Mouse (Mus musculus): Measurements from ENCODE around the gene Pdzd4.

Gene Pdzd4

DNA sequence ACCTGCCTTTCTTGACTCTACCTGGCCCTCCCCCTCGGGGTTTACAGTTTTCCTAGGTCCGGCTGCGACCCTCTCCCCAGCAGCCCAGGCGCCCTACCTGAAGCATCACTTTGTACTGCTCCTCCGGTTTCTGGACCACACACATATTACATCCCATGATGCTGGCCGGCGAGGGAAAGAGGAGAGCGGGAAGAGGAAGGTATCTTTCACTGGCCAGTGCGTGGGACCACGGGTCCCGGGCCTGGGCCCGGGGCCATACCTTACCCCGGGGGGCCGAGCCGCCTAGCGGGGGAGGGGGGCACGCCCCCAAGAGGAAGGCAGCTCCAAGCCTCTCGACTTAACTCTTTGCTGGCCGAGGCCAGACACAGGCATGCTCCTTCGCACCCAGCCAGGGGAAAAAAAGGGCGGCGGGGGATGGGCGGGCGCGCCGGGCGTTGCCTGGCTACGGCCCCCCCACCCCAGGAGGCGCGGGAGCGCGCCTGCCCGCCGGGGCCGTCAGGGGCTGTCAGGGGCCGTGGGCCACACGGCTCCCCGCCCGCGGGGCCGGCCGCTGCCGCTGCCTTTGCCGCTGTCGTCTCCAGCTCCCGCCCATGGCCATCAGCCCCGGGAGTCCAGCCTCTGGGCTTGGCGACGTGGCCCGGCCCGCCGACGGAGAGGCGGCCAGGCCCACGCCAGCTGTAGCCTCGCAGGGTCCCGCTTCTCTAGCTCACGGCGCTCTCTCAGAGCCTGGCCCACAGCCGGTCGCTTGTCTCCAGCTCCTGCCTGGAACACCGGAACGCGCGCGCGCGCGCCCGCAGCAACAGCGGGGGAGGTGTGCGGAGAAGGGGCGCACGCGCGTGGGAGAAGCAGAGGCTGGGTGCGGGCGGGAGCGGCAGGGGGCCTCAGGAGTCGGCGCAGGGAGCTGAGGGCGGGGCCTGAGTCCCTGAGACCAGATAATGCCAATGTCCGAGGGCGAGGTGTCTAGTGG is at the start of gene Pdzd4:
Gene Pdzd4, minus strand, starts transcription at position 785 of the 967 bp plus-strand sequence.
- ATAC-seq (ENCODE audit: insufficient number of reproducible peaks, low FRiP score, low TSS enrichment) = peak; percentile 78

DNA sequence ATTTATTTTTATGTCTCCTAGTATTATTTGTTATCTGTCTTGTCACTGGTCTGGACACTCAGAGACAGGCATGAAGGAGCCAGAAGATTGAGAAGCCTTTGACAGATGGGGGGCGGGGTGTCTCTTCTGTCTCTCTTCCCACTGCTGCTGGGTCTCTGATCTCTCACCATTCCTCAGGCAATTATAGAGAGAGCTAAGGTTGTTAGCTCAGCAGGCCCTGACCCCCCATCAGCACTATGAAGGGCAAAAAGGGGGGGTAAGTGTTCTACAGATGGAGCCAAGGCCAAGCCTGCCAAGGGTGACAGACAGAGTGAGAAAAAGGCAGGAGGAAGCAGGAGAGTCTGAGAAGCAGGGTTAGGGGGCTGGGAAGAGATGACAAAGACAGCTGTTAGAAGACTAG is 47.2 kb upstream of the Pdzd4 start:
- ATAC-seq (ENCODE audit: insufficient number of reproducible peaks, low FRiP score, low TSS enrichment) = no peak

DNA sequence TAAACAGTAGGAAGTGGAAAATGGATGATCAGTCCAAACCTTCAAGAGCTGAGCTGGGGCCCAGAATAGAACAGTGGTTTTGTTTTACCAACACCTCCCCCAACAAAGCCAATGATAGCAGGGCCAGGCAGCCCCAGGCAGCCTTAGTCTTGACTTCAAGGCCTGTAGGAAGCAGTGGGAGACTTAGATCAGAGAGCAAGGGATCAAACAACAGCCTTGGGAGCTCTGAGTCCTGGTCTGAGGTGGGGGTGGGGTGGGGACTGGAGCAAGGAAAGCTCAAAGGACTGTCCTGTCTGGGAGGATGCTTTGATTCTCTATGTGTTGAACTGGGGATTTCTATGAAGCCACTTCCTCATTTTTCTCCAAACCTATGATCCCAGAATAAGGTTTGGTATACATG is 46.7 kb upstream of the Pdzd4 start:
- ATAC-seq (ENCODE audit: insufficient number of reproducible peaks, low FRiP score, low TSS enrichment) = no peak

DNA sequence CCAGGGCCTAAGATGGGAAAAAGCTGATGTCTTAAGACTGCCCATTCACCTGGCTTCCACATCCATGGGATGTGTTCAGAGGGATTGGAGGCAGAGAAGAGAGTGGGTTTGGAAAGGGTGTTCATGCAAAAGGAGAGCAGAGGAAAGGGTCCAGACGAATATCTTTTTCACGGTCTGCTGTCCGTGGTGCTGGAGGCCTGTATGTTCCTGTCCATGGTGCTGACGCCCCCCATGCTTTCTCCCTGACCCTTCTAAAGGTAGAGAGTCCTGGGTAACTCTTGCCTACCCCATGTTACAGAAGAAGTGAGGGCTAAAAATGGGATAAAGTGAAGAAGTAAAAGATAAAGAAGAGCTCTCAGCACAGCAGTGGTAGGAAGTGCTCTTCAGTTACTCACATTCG is 44.6 kb upstream of the Pdzd4 start:
- no peak for ATAC-seq (ENCODE audit: insufficient number of reproducible peaks, low FRiP score, low TSS enrichment)

DNA sequence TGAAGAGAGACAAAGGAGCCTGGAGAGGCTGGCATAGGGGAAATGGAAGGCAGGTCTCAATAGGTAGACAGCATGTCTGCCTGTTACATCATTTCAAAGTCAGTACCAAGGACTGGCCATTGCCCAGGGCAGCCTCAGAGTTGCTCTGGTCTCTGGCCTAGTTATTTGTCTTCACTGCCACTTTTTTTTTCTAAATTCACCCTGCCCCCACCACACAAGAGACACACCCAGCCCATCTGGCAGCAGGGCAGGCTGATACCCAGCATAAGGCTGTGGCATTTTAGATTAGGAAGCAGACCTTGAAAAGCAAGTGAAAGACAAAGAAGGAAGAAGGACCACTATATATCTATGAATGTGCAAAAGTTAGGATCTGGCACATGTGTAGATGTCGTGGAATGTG is 43.1 kb upstream of the Pdzd4 start:
- no peak for ATAC-seq (ENCODE audit: insufficient number of reproducible peaks, low FRiP score, low TSS enrichment)

DNA sequence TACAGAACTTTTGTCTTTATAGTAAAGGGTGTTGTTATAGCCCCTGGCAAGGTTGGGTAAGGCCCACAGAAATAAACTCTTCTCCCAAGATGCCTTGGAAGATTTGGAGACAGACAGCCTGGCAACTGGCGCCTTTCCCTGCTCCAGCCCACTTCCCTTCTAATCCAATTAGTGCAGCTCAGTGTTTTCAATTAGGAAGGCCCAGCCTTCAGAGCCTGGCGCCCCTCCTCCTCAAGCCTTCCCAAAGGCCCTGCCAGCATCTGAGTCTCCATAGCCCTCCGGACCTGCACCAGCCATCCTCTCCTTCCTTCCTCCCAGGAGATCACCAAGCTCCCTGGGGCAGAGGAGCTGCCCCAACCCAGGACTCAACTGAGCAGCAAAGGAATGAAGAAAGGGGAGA is 42.5 kb upstream of the Pdzd4 start:
- no peak for ATAC-seq (ENCODE audit: insufficient number of reproducible peaks, low FRiP score, low TSS enrichment)

DNA sequence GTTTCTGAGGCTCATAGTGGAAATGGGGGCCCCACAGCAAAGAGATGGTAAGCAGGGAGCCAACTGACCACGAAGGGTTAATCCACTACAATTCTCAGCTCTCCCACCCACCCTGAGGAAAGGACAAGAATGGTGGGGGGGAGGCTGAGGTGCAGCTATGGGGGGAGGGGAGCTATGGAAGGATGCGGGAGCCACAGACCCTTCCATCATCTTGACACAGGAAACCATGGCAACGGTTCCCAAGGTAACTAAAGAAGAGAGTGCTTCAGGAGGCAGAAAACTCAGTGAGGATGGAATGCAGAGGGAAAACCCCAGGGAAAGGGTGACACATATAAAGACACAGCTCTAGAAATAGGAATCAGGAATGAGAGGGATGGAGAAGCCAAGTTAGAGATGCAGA is 39.9 kb upstream of the Pdzd4 start:
- no peak for ATAC-seq (ENCODE audit: insufficient number of reproducible peaks, low FRiP score, low TSS enrichment)

DNA sequence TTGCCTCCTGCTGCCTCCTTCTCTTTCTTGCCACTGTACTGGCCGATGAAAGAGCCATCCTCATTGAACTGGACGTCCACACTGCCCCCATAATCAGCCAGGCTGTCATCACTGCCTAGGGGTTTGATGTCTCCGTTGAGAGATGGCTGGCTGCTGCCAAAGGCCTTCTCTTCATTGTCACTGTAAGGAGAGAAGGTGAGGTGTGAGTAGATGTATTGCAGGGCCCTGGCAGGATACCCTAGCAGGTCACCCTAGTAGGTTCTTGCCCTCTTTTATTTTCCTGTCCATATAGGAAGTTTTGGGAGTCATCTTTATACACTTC is 30.3 kb upstream of the Pdzd4 start:
- ATAC-seq (ENCODE audit: insufficient number of reproducible peaks, low FRiP score, low TSS enrichment) = no peak; the same call in 1 of the 2 replicates

DNA sequence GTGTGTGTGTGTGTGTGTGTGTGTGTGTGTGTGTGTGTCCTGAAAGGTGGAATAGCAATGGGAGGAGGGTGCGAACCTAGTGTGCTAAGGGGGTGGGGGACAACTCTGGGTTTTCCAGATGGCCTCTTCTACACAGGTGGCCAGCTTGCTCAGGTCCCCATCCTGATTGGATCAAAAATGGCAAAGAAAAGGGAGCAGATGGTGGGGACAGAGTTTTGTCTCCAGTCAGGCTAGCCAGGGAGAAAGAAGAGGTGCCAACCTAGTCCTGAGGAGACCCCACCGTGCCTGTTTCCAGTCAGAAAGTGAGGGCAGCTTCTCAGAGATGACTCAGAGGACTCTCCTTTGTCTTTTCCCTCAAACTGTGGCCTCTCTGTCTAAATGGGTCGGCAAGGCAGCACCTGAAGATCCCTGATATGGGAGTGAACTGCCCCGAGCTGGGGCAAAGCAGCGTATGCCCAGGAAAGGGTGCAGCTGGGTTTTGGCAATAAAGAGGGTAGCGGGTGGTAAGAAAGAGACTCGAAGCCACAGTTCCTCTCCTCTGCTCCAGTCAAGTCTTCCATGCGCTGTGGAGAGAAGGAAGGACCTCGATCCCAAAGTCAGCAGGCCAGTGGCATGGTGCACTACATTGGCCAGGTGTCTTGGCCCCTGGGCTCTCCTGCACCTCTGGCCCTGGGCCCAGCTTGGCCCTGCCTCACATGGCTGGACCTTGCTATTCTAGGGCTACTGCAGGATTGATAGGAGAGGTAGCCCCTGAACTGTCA is 29.7 kb upstream of the Pdzd4 start:
- ATAC-seq (ENCODE audit: insufficient number of reproducible peaks, low FRiP score, low TSS enrichment) = peak; percentile 61; the same call in 1 of the 2 replicates

DNA sequence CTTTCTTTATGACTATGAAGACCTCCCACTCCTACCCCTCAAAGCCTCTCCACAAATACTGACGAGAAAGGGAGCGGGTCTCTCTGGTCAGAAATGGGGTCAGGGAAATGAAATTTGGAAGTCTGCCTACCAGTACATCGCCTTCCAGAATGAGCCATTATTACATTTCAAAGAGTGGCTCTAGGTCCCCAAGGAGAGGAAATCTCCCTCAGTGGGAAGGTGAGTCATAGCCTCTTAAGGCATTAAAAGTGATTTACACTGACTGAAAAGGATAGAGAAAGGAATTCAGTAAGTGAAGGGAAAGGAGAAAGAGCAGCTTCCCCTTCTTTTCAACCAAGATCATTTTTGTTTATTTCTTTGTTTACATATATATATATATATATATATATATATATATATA is 11.9 kb upstream of the Pdzd4 start:
- no peak for ATAC-seq (ENCODE audit: insufficient number of reproducible peaks, low FRiP score, low TSS enrichment)

DNA sequence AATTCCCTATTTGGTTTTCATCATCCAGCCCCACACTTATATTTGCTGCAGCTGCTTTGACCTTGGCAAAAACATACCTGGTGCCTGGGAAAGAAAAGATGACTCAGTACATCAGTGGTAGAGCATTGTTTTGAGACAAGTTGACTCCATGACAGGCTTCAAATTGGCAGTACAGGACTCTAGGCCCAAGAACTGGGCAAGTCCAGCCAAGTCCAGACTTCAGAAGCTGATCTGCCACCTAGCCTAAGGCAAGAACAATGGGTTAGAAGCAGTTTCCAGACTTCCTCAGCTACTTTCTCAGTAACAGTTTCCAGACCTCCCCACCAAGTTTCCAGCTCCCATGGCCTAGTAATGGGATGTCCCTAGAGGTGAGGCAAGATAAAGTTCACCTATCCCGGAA is 11.0 kb upstream of the Pdzd4 start:
- ATAC-seq (ENCODE audit: insufficient number of reproducible peaks, low FRiP score, low TSS enrichment) = no peak

DNA sequence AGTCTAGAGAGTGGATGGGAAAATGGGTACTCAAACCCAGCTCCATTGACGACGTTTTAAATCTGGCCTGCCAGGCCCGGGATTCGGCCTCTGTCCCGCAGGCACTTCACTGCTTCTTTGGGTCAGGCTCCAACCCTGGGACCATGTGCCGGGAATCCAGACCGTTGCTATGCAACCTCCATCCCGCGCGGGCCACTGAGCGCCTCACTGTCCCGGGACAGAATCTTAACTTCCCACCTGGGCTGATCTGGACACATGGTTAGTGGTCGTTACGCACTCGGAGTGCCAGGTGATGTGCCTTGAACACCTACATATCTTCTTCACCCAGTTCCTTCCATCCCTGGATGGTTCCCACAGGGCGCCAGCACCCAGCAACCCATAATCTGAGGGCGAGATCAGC is 1.0 kb downstream of the Pdzd4 start:
- peak; percentile 31; the same call in 1 of the 2 replicates for ATAC-seq (ENCODE audit: insufficient number of reproducible peaks, low FRiP score, low TSS enrichment)

DNA sequence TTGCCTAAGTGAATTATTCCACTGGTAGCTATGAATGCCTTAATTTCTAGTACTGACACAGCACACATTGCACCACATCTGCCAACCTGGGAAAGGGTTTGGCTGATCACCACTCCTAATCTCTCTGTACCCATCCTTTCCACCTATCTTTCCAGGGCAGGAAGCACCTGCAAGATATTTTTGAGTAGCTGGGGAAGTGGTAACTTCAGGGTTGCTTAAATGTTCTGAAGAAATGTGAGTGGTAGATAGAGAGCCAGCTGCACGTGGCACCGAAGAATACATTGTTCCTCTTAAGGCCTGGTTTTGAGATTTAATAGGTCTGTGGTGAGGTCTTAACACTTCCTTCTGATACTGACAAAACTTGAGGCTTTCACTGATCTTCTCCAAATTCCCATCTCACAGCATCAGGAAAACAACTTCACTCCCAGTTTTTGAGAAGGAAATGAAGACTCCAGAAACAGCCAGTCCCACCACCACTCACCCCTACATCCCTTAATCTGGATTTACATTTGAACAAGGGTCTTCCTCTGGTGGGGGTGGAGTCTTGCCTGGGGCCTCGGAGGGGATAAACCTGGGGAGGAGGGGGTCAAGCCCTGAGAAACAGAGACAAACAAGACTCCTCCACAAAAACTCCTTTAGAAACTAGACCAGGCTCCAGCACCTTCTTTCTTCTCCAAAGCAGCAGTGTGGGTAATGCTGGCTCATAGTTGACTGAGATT is 8.0 kb downstream of the Pdzd4 start:
- ATAC-seq (ENCODE audit: insufficient number of reproducible peaks, low FRiP score, low TSS enrichment) = no peak

DNA sequence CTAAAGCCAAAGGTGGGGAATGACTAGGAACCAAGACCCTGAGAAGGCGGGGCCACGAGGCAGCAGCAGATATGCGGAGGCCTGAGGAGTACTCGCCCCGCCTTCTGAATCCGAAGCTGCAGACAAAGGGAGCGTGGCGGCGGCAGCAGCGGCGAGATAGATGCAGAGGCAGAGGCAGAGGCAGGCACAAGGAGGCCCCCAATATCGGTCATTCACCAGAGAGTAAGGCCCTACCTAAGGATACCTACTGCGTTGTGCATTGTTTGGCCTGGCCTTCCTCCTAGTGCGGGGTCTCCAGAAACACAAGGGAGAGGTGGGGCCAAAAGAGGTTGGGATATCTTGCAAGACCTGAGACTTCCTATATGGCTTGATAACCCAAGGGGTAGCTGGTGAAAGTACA is 9.7 kb downstream of the Pdzd4 start:
- no peak for ATAC-seq (ENCODE audit: insufficient number of reproducible peaks, low FRiP score, low TSS enrichment)

DNA sequence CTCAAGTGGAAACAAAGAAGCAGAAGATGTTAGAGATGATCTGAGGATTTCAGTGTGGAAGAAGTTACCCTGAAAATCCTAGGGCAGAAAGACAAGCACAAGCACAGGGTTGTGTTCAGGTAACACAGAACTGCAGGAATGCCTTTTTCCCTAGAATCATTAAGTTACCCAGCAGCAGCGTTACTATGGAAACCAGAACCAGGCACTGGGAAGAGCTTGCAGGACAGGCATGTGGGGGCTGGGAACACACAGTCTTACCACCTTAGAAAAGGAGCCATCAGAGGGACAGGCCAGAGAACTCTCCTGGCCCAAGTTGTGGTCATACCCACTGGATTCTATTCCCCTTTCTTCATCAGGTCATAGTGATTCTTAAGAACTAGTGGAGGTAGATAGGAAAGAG is 19.0 kb downstream of the Pdzd4 start:
- no peak for ATAC-seq (ENCODE audit: insufficient number of reproducible peaks, low FRiP score, low TSS enrichment)

DNA sequence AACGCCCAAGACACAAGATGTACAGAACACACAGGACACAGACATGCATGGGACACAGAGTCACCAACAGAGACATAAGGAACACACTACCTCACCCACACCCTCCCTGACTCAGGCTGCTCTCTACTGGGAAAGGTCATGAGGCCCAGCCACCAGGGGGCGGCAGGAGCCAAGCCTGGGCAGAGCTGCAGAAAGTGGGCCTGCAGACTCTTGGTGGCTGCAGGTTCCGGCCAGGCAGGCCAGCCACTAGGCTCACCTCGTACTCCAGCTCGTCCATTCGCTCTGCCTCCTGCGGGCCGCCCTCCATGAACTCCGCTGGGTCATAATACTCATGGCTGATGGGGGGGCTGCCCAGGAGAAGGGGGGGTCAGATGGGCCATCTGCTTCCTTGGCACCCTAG is 26.3 kb downstream of the Pdzd4 start:
- ATAC-seq (ENCODE audit: insufficient number of reproducible peaks, low FRiP score, low TSS enrichment) = peak; percentile 93

DNA sequence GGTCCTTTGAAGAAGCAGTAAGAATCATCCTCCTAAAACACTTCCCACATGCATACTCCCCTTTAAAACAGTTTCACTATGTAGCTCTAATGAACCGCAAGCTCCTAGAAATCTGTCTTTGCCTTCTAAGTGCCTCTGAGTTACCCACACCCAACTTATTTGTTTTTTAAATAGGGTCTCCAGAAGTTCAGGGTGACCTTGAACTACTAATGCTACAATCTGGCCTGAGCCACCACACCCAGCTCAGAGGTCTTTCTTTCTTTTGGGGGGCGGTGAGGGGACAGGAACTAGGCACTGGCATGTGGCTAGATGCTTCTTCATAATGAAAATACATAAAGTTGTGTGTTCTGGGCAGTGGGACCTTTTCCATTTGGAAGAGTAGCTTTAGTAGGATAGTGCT is 27.3 kb downstream of the Pdzd4 start:
- ATAC-seq (ENCODE audit: insufficient number of reproducible peaks, low FRiP score, low TSS enrichment) = no peak

DNA sequence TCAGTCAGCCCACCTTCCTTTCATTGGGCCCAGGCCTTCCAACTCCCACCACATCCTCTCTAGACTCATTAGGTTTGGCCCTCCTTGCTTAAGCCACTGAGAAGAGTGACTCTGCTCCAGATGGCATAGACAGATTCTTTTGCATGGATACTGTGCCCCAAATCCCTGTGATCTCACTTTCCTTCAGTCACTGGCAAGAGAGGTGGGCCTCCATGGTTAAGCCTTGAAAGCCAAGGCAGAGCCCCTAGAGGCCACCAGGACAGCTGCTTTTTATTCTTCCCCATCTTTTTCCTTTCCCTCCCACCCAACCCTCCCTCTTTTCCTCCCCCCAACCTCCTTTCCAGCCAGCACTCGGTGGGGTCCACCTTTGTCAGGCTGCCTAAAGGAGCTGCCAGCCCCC is 31.3 kb downstream of the Pdzd4 start:
- ATAC-seq (ENCODE audit: insufficient number of reproducible peaks, low FRiP score, low TSS enrichment) = no peak

DNA sequence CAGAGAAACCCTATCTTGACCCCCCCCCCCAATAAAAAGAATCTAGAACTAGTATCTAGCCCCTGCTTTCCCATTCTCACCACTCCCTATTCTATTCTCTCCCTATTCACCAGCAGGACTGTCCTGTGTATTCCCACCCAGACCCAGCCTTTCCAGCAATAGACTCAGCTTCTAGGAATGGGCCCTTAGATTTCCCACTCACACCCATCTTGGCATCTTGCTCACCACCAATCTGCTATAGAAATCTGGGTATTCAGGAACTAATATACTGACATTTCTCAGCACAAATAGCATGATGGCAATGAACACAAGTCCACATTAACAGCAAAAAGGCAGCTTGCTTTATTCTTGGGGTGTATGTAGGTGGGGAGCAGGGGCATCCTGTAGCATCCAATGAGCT is 31.7 kb downstream of the Pdzd4 start:
- ATAC-seq (ENCODE audit: insufficient number of reproducible peaks, low FRiP score, low TSS enrichment) = no peak

DNA sequence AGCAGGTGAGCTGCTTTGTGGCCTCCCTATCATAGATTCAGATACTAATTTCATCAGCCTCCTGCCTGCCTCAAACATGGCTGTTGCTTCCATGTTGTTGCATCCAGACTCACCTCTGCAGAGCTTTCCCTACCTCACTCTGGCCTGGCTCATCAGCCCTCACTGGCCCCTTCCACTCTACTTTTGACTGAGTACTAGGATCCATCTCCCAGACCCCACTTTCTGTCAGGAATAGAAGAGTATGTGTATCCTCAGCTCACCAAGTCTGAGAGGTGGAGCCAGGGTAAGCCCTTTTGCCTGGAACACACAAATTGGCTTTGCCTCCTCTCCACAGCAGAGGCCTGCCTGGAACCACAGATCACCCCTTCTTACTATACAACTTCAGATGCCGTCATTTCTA is 36.3 kb downstream of the Pdzd4 start:
- no peak for ATAC-seq (ENCODE audit: insufficient number of reproducible peaks, low FRiP score, low TSS enrichment)

DNA sequence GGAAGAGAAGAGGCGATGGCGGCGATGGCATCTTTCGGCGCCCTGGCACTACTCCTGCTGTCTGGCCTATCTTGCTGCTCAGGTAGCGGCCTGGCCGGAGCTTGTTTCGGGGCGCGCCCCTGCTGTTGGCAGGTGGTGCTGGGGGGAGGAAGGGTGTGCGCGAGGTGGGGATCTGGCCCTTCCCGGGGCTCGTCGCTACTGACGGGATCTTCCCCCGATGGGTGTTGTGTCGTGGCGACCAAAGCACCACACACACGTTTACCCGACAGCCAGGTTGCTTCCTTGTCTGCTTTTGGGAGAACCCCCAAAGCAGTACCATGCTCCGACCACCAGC is 37.6 kb downstream of the Pdzd4 start:
- ATAC-seq (ENCODE audit: insufficient number of reproducible peaks, low FRiP score, low TSS enrichment) = no peak
